Mouse (Mus musculus) kidney, adult 2 months (tissue): ENCODE measurements around the gene Mtln. TPM values are rescaled to one million over a fixed set of nuclear protein-coding genes. Genes with fewer than 3 reads are reported as not detected.

Source experiments
- DNase-seq: peaks from one replicate; pipeline ENCODE4 v3.0.0; 2021
- H3K27ac ChIP-seq: fragments of 200-500 bp; 2 replicates; pipeline ENCODE4 v1.5.1; 2012; ENCODE audit warnings: low read depth, low read length, control low read depth, inconsistent platforms; ENCODE audit not compliant: insufficient read depth
- H3K27me3 ChIP-seq: fragments of 200-500 bp; replicated peaks from 2 replicates; pipeline ENCODE4 v1.6.1; 2012; ENCODE audit warnings: mild to moderate bottlenecking, moderate library complexity, low read length, inconsistent platforms; ENCODE audit not compliant: control insufficient read depth, insufficient read depth
- H3K36me3 ChIP-seq: fragments of 200-500 bp; 2 replicates; pipeline ENCODE4 v1.6.1; 2012; ENCODE audit warnings: mild to moderate bottlenecking, moderate library complexity, low read length, inconsistent platforms; ENCODE audit not compliant: control insufficient read depth, insufficient read depth
- H3K4me1 ChIP-seq: fragments of 200-500 bp; 2 replicates; pipeline ENCODE4 v1.6.1; 2011; ENCODE audit warnings: low read length; ENCODE audit not compliant: control insufficient read depth, insufficient read depth
- H3K4me3 ChIP-seq: fragments of 200-500 bp; 2 replicates; pipeline ENCODE4 v1.5.1; 2011; ENCODE audit warnings: mild to moderate bottlenecking, low read depth, low read length, control low read depth; ENCODE audit not compliant: insufficient read depth
- CTCF ChIP-seq: fragments of 200-500 bp; conservative IDR thresholded peaks from 2 replicates; pipeline ENCODE4 v1.5.1; 2011; ENCODE audit warnings: low read depth, mild to moderate bottlenecking, control low read depth, low read length, moderate library complexity, mixed read lengths; ENCODE audit not compliant: insufficient read depth, insufficient read length
- POLR2A ChIP-seq: fragments of 200-500 bp; IDR thresholded peaks from one replicate; pipeline ENCODE4 v1.6.1; 2011; ENCODE audit warnings: low read depth, low read length, control low read depth
- WGBS: fragments of 180-500 bp; shearing (Covaris S2); methylation state at CpG from one replicate; pipeline ENCODE4 v1.1.7; 2018; 5-methylcytosine and 5-hydroxymethylcytosine counted together
- polyA plus RNA-seq: library from polyadenylated mRNA; depleted of rRNA; stranded (reverse); fragments of >200 nt; gene quantifications from 2 replicates; pipeline ENCODE4 v1.2.3, GENCODE M21; 2012

Mtln gene
- polyA plus RNA-seq, 1 experiment = 70.5 TPM

- Histone ChIP-seq H3K27me3 (no peaks in the 10 kb centered on the region), H3K4me1 (no peaks in the 10 kb centered on the region), H3K27ac (no peak overlapping the region), H3K4me3 (no peak overlapping the region), H3K36me3 (peaks cover 8% of the 10 kb centered on the region; the same call in 1 of the 2 replicates)
- WGBS = 83% methylated on average over 1 of the region's 1 CpGs
- no peak for TF ChIP-seq CTCF
- no peak for TF ChIP-seq POLR2A
- DNase-seq = no peak
Observed at GRCm38 (mm10) chr2:127774578-127774941, 17.7 kb downstream of the Mtln start.

- no peak overlapping the region for H3K27ac ChIP-seq
- H3K4me3 ChIP-seq = no peak overlapping the region
- TF ChIP-seq CTCF (no peak), POLR2A (no peak)
- 67% methylated on average over 15 of the region's 15 CpGs for WGBS
- H3K4me1 ChIP-seq = no peaks in the 10 kb centered on the region
- H3K36me3 ChIP-seq = peaks cover 8% of the 10 kb centered on the region; the same call in 1 of the 2 replicates
- DNase-seq = no peak
- H3K27me3 ChIP-seq = no peaks in the 10 kb centered on the region
Observed at GRCm38 (mm10) chr2:127773938-127774577, 18.2 kb downstream of the Mtln start.

- no peak for DNase-seq
- H3K27ac ChIP-seq = no peak overlapping the region
- H3K36me3 ChIP-seq = peaks cover 2% of the 10 kb centered on the region; the same call in 1 of the 2 replicates
- 94% methylated on average over 5 of the region's 5 CpGs for WGBS
- no peaks in the 10 kb centered on the region for H3K4me1 ChIP-seq
- no peaks in the 10 kb centered on the region for H3K27me3 ChIP-seq
- no peak overlapping the region for H3K4me3 ChIP-seq
- TF ChIP-seq POLR2A (no peak), CTCF (no peak)
Observed at GRCm38 (mm10) chr2:127761587-127761986, 30.7 kb downstream of the Mtln start.

GRCm38 (mm10) chr2:127760429-127761000 is 31.8 kb downstream of the Mtln start:
- no peaks in the 10 kb centered on the region for H3K27me3 ChIP-seq
- TF ChIP-seq POLR2A = no peak
- TF ChIP-seq CTCF = no peak
- WGBS = 79% methylated on average over 10 of the region's 10 CpGs
- H3K4me3 ChIP-seq = no peak overlapping the region
- no peak for DNase-seq
- H3K27ac ChIP-seq = no peak overlapping the region
- H3K4me1 ChIP-seq = no peaks in the 10 kb centered on the region
- peaks cover 2% of the 10 kb centered on the region; the same call in 1 of the 2 replicates for H3K36me3 ChIP-seq

- TF ChIP-seq POLR2A (no peak), CTCF (no peak)
- Histone ChIP-seq H3K4me1 (no peaks in the 10 kb centered on the region), H3K36me3 (peaks cover 2% of the 10 kb centered on the region; the same call in 1 of the 2 replicates), H3K4me3 (no peak overlapping the region), H3K27ac (no peak overlapping the region), H3K27me3 (no peaks in the 10 kb centered on the region)
- DNase-seq = no peak
- WGBS = 88% methylated on average over 6 of the region's 6 CpGs
Observed at GRCm38 (mm10) chr2:127760014-127760413, 32.3 kb downstream of the Mtln start.

- H3K27me3 ChIP-seq = no peaks in the 10 kb centered on the region
- peaks cover 2% of the 10 kb centered on the region; the same call in 1 of the 2 replicates for H3K36me3 ChIP-seq
- no peak for DNase-seq
- no peak overlapping the region for H3K4me3 ChIP-seq
- H3K4me1 ChIP-seq = no peaks in the 10 kb centered on the region
- WGBS = 86% methylated on average over 5 of the region's 5 CpGs
- no peak overlapping the region for H3K27ac ChIP-seq
- no peak for TF ChIP-seq POLR2A
- TF ChIP-seq CTCF = no peak; the same call in 1 of the 2 replicates
Observed at GRCm38 (mm10) chr2:127759157-127759880, 33.0 kb downstream of the Mtln start.

- WGBS = 54% methylated on average over 8 of the region's 8 CpGs
- TF ChIP-seq POLR2A (no peak), CTCF (no peak)
- Histone ChIP-seq H3K4me3 (no peak overlapping the region), H3K27ac (no peak overlapping the region), H3K4me1 (no peaks in the 10 kb centered on the region), H3K36me3 (peaks cover 2% of the 10 kb centered on the region; the same call in 1 of the 2 replicates), H3K27me3 (no peaks in the 10 kb centered on the region)
- no peak for DNase-seq
Observed at GRCm38 (mm10) chr2:127757171-127757570, 35.1 kb downstream of the Mtln start.
